Mouse (Mus musculus) kidney, adult 2 months (tissue): ENCODE data around the gene Vmn2r83.

ENCODE experiments used
- CTCF ChIP-seq: fragments of 200-500 bp; conservative IDR thresholded peaks from 2 replicates; pipeline ENCODE4 v1.5.1; 2011; ENCODE audit warnings: low read depth, mild to moderate bottlenecking, control low read depth, low read length, moderate library complexity, mixed read lengths; ENCODE audit not compliant: insufficient read depth, insufficient read length
- POLR2A ChIP-seq: fragments of 200-500 bp; IDR thresholded peaks from one replicate; pipeline ENCODE4 v1.6.1; 2011; ENCODE audit warnings: low read depth, low read length, control low read depth

- TF ChIP-seq POLR2A, result no peak
- no peak for TF ChIP-seq CTCF
Observed at GRCm38 (mm10) chr10:79532678-79533077, 64.1 kb downstream of the Vmn2r83 start.
